Mouse (Mus musculus) erythroblast, adult 5-6 weeks (primary cell): ENCODE data around the gene Ctnnbip1. TPM values are rescaled to one million over a fixed set of nuclear protein-coding genes. Genes with fewer than 3 reads are reported as not detected.
A peak's percentile ranks its signal among the peaks of the same experiment; 100 is the strongest.

Experiments
- ATAC-seq: replicated peaks from 2 replicates; pipeline ENCODE4 v1.8.0; 2016; ENCODE audit warnings: moderate number of reproducible peaks, mild to moderate bottlenecking, moderate TSS enrichment, inconsistent platforms; ENCODE audit not compliant: poor library complexity, low FRiP score, severe bottlenecking
- total RNA-seq, 2 experiments: library from RNA; stranded (forward) in 1 of 2; stranded (reverse) in 1 of 2; fragments of 150-400 nt in 1 of 2; fragments of 200-764, 138-1000 nt in 1 of 2; gene quantifications; 2 replicates each; pipeline versions ENCODE4 v1.2.3 to v1.2.4; 2015 to 2017; ENCODE audit warnings: low replicate concordance in 2 of 2

The Ctnnbip1 gene
- total RNA-seq, 2 experiments from 2014 or later, result 4.6 TPM

DNA sequence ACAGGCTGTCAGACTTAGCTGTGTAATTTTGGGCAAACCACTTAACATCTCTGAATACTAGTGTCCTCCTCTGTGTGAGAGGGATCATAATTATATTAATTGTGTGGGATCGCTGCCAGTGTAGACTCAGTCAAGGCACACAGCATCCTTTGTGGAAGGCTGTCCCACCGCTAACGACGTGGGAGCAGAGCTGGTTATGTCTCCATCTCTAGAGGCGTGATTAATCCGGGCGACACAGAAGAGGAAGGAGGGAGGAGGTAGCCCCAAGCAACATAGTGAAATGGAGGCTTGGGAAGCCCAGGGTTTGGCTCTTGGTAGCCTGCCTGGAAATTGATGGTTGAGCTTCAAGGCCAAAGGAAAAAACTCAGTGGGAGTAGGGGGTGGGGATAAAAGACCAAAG, 60.8 kb downstream of the Ctnnbip1 start:
- ATAC-seq, result no peak

DNA sequence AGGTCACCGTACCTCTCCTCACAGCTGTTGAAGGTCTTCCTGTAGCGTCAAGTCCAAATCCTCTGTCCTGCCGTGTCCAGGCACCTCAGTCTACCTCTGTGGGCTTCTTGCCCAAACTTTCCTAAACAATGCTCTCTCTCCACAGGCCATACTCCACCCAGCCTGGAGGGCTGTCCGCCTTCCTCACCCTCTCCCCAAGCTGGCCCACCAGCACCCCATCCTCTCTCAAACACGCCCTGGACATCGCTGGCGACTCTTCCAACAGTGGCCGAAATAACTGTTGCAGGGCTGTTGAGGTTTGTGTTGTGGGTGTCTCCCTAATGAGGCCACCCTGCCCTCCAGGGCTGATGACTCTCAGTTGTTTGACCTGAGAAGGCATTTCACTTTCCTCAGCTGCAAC, 67.2 kb downstream of the Ctnnbip1 start:
- ATAC-seq, result no peak

GRCm38 (mm10) chr4:149586044-149586782, 68.2 kb downstream of the Ctnnbip1 start, which contains the start of gene Clstn1:
Clstn1 (plus strand) TSS chr4:149586468.
- no peak for ATAC-seq

DNA sequence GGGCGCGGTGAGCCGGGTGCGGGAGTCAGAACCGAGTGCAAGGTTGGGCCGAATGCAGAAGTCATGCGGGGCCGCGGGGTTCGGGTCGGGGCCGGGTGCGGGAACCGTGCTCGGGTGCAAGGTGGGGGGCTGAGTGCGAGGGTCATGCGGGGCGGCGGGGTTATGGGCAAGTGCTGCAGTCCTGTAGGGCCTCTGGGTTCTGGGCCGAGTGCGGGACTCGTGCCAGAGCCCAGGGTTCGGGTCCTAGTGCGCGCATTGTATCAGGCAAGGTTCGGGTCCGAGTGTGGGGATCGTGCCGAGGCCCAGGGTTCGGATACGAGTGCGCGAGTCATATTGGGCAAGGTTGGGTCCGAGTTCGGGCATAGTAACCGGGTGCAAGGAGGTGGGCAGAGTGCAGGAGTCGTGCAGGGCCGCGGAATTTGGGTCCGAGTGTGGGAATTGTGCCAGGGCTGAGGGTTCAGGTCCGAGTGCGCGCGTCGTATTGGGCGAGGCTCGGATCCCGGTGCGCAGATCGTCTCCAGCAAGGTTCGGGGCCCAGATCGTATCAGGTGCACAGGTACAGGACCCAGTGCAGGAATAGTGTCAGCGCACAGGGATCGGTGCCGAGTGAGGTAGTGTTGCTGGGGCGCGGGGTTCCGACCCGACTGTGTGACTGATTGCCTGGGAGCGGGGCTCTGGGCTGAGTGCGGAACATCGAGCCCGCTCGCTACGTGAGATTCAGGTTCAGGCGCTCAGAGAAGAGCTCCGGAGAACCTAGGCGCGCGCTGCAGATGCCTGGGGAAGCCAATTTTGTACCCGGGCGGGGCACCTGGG, 69.0 kb downstream of the Ctnnbip1 start:
- ATAC-seq, result no peak

DNA sequence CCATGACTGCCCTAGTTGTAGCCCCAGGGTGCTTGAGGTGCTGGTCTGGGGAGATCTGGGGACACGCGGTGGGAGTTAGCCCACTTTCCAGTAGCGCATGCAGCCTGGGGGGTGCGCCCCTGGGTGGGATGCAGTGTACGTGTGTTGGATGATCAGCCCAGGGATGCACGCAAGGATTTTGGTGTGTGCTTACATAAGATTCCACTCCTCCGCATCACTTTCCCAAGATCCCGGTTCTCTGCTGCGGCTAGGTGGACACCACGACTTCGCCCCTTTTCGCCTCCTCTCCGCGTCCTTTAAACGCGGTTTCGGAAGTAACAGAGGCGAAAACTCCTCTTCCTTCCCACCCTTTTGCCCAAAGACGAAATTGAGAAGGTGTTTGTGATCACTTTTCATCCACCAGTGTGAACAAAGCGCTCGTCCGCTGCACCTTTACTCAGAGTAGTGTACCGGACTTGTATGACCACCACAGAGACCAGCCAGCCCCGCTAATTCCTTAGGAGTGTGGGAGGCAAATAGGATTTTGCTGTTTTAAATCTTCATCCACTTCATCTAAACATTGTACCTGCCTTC, 69.6 kb downstream of the Ctnnbip1 start:
- ATAC-seq, result 0 out of 2 replicates have a peak, but pooled peaks have one; percentile 20

DNA sequence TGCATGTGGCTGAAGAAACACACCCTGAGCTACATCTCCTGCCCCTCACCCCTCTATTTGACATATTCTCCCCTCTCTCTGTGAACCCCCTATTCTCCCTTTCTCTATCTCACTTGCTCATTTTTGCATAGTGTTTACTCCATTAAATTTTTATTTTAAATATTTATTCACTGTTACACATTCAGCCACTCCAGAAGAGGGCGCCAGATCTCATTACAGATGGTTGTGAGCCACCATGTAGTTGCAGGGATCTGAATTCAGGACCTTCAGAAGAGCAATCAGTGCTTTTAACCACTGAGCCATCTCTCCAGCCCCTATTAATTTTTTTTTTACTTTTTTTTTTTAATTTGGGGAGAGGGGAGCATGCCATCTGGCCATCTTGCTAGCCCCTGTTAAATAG, 72.2 kb downstream of the Ctnnbip1 start:
- no peak for ATAC-seq

- no peak for ATAC-seq
Observed at GRCm38 (mm10) chr4:149591486-149591885, 73.5 kb downstream of the Ctnnbip1 start.

DNA sequence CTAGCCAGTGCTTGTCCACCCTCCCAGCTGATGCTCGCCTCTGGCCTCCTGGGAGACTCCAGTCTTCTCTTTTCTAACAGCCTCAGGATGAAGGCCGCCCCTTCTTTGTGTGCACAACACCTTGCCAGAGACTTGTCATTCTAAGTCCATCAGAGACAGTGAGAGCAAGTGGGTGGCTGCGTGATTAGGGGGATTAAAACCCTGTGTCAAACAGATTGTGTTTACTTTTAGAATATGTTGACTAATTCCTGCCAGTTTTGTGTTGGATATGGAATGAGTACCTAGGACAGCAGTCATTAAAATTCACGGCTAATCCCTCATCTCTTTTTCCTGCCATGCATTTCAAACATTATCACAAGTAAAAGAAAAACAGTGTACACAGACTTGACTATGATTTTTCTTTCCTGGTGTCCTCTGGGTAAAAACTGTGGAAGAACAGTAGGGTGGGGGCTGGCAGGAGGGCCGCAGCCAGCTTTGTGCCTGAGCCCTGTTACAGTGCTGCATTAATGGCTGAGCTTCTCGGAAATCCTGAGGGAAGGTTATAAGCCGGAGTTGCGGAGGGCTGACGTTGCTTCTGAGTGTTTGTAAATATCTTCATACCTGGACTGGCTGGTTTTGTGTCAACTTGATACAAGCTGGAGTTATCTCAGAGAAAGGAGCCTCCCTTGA, 77.0 kb downstream of the Ctnnbip1 start:
- ATAC-seq, result no peak

DNA sequence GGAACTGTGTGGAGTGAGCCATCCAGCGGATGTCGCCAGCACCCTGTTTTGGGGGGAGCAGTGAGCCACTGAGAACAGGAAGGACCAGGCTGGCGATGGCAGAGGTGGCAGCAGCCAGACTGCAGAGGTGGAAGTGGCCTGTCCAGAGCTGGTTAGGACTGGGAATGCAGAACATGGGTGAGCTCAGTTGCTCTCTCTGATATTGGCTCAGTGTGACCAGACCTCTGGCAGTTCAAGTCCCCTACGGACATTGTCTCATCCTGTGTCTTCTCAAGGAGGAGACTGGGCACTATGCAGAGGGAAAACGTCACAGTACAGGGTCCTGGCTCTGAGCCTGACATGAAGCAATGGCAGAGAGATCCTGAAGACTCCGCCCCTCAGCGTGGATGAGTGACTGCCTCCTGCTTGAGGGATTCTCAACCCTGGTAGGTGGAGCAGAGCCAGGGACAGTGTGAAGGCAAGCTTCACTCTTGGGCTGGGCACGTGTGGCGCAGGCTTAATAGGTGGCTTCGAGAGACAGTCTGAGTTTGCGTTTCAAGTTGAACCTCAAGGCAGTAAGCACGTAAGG, 79.7 kb downstream of the Ctnnbip1 start:
- ATAC-seq, result no peak

GRCm38 (mm10) chr4:149599549-149599948, 81.5 kb downstream of the Ctnnbip1 start:
- no peak for ATAC-seq

- no peak for ATAC-seq
Observed at GRCm38 (mm10) chr4:149600130-149600529, 82.1 kb downstream of the Ctnnbip1 start.

- ATAC-seq, result no peak
Observed at GRCm38 (mm10) chr4:149601484-149601883, 83.4 kb downstream of the Ctnnbip1 start.

DNA sequence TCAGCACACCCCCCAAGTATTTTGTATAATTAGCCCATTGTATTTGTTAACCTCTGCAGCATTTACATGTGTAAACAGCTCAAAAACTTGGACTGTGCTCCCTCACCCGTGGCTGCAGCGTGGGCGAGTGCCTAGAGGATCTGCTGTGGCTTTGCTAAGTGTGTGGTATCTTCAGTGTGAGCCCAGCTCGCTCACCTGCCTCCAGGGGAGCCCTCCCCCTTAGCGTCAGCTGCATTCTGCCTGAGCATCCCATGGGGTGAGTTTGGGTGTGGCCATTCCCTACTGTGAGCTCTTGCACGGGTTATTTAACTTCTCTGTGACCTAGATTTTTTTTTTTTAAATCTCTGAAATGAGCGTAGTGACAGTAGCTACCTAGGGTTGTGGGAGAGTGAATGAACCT, 84.2 kb downstream of the Ctnnbip1 start:
- no peak for ATAC-seq

- no peak for ATAC-seq
Observed at GRCm38 (mm10) chr4:149603860-149604259, 85.8 kb downstream of the Ctnnbip1 start.

GRCm38 (mm10) chr4:149604518-149604917, 86.5 kb downstream of the Ctnnbip1 start:
- ATAC-seq, result no peak

DNA sequence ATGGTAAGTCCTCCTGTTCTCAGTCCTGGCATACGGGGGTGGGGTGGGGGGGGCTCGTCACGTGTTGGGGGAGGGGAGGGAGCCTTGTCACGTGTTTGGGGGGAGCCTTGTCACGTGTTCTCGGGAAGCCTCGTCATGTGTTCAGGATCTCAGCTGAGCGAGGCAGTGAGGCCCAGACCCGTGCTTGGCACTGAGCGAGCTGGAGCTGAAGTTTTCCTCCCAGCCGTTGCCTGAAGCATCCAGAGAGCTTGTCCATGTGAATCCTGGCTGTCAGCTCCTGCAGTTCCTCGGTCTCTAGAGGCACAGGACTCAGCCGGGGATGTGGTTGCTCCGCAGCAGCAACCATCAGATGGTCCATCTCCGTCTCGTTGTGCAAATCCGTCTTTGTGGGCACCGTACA, 88.0 kb downstream of the Ctnnbip1 start:
- no peak for ATAC-seq

- ATAC-seq, result no peak
Observed at GRCm38 (mm10) chr4:149606766-149607358, 88.8 kb downstream of the Ctnnbip1 start.

DNA sequence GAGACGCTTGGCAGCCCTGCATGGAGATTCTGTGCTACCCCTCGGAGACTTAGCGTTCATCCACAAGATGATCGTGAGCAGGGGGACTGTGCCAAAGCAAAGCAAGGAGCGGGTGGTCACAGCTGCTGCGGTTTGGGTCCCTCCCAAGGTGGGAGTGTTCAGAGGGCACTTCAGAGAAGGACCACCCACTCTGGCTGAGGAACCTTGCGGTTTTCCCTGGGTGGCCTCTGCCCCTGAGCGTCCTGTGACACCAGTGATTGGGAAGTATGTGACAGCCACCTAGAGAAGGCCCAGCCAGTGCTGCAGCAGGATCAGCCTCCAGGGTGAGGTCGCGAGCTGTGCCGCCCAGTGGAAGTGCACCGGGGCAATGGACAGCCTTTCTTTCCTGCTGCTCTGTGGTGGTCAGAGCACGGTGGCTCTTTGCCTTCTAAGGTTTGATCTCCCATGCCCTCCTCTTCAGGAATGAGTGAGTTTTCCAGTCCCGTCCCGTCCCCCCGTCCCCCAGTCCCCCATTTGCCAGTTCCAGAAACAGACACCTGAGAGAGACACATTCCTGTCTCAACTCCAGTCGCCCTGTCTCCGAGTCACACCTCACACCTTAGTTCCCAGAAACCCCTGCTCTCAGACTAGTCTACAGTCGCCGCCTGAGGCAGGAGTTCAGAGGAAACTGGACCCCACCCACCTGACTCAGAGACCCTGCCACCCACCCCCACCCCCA, 89.7 kb downstream of the Ctnnbip1 start:
- no peak for ATAC-seq

- no peak for ATAC-seq
Observed at GRCm38 (mm10) chr4:149608309-149608638, 90.2 kb downstream of the Ctnnbip1 start.
